Mouse (Mus musculus) yolk sac, embryonic 10.5 days (tissue): ENCODE results near the gene Mboat7.

Experiments
- DNase-seq: peaks from one replicate; pipeline ENCODE4 v3.0.0-alpha.2; 2017; ENCODE audit warnings: low spot score

The Mboat7 gene

GRCm38 (mm10) chr7:3643412-3643811 lies 49.9 kb downstream of the Mboat7 start:
- no peak for DNase-seq

GRCm38 (mm10) chr7:3630478-3630815 lies 62.9 kb downstream of the Mboat7 start:
- DNase-seq = no peak

GRCm38 (mm10) chr7:3629543-3630477 lies 63.5 kb downstream of the Mboat7 start, which contains the start of the genes Tfpt and Prpf31:
Gene Tfpt (minus strand): TSS chr7:3629929.
Gene Prpf31 (plus strand): TSS chr7:3629985.
- peak; percentile 96 for DNase-seq

- no peak for DNase-seq
Observed at GRCm38 (mm10) chr7:3629030-3629429, 64.3 kb downstream of the Mboat7 start.
